Mouse (Mus musculus) adrenal gland, postnatal 25 days (tissue): ENCODE results near the gene Urb1. TPM values are rescaled to one million over a fixed set of nuclear protein-coding genes. Genes with fewer than 3 reads are reported as not detected.

Experiments
- total RNA-seq: library from RNA; stranded (reverse); gene quantifications from 2 replicates; pipeline ENCODE4 v1.2.3, GENCODE M21; 2021

Gene Urb1
- total RNA-seq, 1 experiment from 2014 or later, result 14.3 TPM

Other genes starting within 250 kb of the Urb1 start
- 8.6 and 9.7 TPM in 2 replicates for gene Mis18a, start 83.0 kb downstream of the Urb1 start, total RNA-seq
- gene Mrap, start 72.2 kb downstream of the Urb1 start, total RNA-seq, result 391 and 677 TPM in 2 replicates
- 3.1 and 4.1 TPM in 2 replicates for gene Eva1c, start 16.3 kb upstream of the Urb1 start, total RNA-seq
- 27.7 and 31.5 TPM in 2 replicates for gene Cfap298, start 124.7 kb upstream of the Urb1 start, total RNA-seq
- gene Synj1, start 200.9 kb upstream of the Urb1 start, total RNA-seq, result 45.3 and 49.3 TPM in 2 replicates
- gene Paxbp1, start 234.1 kb upstream of the Urb1 start, total RNA-seq, result 71.2 and 74.6 TPM in 2 replicates